Mouse (Mus musculus): Measurements from ENCODE around the gene Iqcd. TPM values are rescaled to one million over a fixed set of nuclear protein-coding genes. Genes with fewer than 3 reads are reported as not detected.
A peak's percentile ranks its signal among the peaks of the same experiment; 100 is the strongest.

Gene Iqcd
- total RNA-seq, 2 experiments from 2014 or later, result not detected

- DNase-seq, result no peak
- intact Hi-C loops (cut with DNase I), result no loop called here
These were observed 18.4 kb upstream of the Iqcd start for GRCm38 (mm10) chr5:120570289-120570897.

DNA sequence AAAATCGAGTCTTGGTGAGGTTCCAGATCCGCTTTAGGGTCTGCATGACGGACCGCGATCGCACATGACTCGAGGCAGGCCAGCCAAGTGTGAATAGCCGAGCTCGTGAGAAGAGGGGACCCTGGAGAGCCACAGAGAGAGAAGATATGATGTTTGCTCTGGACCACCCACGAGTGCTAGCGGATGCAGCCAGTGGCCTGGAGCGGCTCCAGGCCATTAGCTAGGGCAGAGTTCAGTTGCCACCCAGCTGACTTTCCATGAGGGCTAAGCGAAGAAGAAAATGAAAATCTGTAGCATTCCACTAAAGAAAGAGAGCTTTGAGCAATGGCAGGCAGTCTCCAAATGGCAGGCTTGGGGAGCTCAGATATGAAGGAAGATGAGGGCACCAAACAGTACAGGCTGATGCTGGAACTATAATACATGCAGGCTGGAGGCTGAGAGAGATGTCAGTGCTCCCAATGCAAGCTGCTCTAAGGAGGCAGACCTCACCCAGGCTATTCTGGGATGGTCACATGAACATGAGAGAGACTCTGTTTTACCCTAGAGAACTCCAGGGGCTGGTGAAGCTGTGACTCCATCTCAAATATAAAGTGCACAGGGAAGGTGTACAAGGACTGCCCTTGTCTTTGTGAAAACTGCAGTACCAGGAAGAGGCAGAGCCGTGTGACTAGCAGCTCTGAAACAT lies 17.6 kb upstream of the Iqcd start:
- intact Hi-C loops (cut with DNase I), result no loop called here
- DNase-seq, result no peak

DNA sequence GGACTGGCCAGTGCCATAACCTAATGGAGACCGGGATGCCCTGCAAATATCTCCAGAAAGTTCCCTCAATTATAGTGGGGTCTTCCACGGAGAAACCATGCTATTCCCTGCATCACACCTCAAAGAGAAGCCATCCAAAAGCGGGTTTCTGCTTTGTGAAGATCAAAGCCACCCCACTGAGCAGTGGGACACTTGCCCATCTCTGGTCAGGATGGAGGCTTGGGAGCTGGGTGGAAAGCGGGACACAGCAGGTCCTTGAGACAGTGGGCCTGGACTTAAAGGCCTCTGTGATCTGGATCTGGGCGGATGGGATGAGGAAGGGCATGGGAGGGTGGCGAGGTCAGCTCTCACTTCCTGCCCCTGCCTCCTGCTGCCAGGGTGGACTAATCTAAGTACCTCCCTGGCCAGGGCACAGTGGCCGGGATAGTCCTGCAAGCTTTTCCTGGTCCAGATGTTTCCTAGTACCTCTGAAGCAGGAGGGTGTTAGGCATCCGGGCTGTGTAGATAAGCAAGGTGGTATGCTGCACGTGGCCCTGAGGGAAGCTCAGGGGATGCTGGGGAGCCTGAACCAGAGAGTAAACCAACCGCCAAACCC lies 14.2 kb upstream of the Iqcd start:
- DNase-seq, result no peak
- intact Hi-C loops (cut with DNase I), result no loop called here

DNA sequence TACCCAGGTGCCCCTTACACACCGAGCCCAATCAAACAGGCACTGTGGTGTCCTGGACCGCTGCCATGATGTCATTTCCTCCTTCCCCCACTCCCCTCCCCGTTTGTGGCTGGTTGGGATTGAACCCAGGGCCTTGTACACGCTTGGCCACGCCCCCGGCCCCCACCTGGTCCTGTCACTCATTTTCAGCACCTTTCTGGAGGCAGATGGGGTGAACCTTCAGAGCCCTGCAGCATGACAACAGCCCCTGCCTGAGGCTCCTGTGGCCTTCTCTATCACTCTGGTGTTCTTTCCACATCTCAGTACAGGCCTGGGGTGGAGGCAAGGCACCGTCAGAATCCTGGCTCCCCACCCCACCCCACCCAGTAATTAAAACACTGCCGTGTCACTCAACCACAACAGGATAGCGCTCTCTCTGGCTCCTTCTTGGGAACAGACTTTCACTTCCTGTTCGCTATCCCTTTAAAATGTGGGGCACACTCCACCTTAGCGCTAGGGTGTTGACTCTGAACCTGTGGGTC lies 12.0 kb upstream of the Iqcd start:
- no peak for DNase-seq
- intact Hi-C loops (cut with DNase I), result no loop called here

DNA sequence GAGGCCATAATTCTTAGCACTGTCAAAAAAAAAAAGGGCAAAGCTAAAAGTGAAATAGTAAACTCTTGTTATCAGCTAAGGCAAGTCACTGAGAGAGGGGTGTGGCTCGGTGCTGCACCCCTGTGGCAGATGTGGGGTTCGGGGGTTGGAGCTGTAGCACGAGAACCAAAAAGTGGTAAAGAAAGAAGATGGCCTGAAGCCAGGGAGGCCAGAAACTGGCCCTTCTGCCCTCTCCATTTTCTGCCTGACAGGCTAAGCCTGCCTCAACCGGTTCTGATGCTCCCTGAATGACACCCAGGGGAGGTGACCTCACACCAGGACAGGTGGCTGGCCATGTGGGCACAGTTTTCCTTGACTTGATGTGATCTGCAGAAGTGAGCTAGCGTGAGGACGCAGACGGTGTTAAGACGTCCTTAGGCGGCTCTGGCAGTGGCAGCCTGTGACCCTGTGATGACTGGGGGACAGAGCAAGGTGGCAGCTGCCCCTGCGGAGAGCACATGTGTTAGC lies 10.8 kb upstream of the Iqcd start:
- no peak for DNase-seq
- intact Hi-C loops (cut with DNase I), result no loop called here

DNA sequence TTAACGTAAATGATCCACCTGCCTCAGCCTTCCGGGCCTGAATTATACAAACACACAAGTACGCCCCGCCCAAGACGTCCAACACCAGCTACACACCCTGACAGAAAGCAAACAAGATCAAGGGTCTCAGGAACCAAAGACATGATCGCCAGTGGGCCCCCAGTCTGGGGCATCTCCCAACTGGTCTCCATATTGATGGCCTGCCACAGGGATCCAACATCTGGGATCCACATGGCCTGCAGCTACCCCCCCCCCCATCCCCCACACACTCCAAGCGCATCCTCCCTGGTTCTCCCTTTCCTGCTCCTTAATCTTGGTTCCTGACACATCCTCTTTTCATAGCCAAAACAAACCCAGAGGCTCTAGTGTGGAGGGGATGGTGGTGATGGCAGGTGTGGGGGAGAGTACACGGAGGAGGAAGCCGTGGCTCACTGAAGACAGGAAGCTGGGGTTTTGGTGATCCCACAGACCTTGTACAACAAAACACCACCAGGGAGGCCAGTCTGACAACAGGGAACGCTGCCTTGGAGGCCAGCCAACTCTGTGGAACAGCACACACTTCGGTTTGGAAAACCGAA lies 10.2 kb upstream of the Iqcd start:
- intact Hi-C loops (cut with DNase I), result no loop called here
- DNase-seq, result peak; percentile 69 to 75

DNA sequence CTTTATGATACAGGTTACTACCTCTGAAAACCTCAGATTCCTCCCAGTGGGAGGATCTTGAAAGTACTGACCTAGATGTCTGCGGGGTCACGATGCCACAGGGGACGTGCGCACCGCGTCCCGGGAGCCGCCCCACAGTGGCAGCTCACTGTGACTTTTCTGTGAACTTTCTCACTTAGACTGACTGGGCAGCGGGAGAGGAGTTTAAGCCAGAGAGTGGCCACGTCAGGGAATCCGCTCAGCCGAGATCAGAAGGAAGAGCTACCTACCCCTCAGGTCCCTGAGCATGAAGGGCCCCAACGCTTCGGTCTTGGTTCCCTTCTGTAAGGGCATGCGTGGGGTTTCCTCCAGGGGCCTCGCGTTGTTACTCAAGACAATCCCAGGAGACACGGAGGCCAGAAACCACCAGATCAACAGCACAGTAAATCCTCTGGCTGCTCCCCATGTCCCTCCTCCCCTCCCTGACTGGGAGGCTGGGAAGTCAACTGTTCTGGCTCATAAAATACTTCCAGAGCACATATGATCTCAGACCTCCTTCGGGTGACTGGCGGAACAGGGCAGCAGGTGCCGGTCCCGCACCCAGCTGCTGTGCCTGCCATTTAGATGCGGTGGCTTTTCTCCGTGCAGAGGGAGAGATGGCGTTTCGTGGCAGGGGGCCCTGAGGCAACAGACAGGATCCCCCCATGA lies 9.5 kb upstream of the Iqcd start:
- DNase-seq, result peak in 1 of 2 experiments; percentile 61
- intact Hi-C loops (cut with DNase I), result no loop called here

DNA sequence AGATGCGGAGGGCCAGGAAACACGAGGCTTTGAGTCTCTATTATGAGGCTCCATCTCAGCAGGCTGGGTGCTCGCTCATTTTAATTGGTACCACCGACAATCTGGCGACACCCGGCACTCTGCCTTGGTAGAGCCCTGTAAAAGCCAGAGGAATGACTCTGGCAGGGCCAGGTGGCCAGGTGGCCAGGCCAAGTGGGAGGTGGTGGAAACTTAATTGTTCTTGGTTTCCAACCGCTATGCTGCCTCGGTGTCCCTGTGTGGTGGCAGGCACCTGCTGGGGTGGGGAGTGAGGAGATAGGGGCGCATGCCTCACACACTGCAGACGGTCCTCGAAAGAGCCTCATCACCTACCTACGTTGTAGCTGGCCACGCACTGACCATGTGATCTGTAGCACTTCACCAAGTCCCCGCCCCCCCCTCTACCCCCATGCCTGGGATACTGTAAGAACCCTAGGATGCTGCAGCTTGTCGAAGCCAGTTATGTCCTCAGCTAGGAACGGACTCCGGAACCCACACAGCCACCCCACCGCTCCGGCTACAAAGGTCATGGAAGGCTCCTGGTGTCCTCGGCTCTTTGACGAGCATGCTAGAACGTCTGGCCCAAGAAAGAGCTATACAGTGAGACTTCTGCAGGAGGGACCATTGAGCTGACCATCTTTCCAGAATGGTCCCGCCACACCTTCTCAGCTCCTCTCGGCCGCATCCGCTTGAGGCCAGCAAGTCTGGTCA lies 8.8 kb upstream of the Iqcd start:
- intact Hi-C loops (cut with DNase I), result no loop called here

DNA sequence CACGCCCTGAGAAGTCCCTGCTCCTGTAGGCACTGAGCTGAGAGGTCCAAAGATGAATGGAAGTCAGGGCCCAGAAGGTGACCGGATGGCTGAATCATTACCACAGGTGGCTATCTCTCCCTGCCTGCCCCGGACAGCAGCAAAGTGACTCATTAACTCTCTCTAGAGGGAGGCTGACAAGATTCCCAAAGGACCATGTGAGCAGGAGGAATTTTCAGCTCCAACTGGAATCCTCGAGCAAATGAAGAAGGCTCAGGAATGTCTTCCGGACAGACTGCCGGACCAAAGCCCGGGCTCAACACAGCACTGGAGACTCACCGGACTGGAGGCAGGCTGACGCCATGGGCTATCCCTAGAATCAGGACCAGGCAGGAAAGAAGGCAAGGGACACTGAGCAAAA lies 6.8 kb upstream of the Iqcd start:
- DNase-seq, result no peak
- intact Hi-C loops (cut with DNase I), result no loop called here

More for the DNA sequence above, 8.8 kb upstream of the Iqcd start:
- DNase-seq, result no peak

GRCm38 (mm10) chr5:120583511-120583910 lies 5.3 kb upstream of the Iqcd start:
- no peak for DNase-seq
- intact Hi-C loops (cut with DNase I), result no loop called here

- intact Hi-C loops (cut with DNase I), result no loop called here
- DNase-seq, result no peak
These were observed 3.8 kb upstream of the Iqcd start for GRCm38 (mm10) chr5:120584968-120585367.

GRCm38 (mm10) chr5:120586741-120587615 lies 1.8 kb upstream of the Iqcd start:
- peak in 1 of 2 experiments; percentile 45 for DNase-seq
- intact Hi-C loops (cut with DNase I), result loop anchor here (2.0 kb wide), 1 partner anchor 18 kb away; no protein-coding TSS in a partner anchor

- intact Hi-C loops (cut with DNase I), result loop anchor here (2.0 kb wide), 1 partner anchor 19 kb away; no protein-coding TSS in a partner anchor
- DNase-seq, result peak in 1 of 2 experiments; percentile 60
These were observed 1.2 kb upstream of the Iqcd start for GRCm38 (mm10) chr5:120587616-120587926.

- intact Hi-C loops (cut with DNase I), result loop anchor here (2.0 kb wide), 2 partner anchors 19 to 77 kb away; partner anchors contain the start of gene Slc8b1
- no peak for DNase-seq
These were observed 762 bp upstream of the Iqcd start for GRCm38 (mm10) chr5:120587940-120588568.

DNA sequence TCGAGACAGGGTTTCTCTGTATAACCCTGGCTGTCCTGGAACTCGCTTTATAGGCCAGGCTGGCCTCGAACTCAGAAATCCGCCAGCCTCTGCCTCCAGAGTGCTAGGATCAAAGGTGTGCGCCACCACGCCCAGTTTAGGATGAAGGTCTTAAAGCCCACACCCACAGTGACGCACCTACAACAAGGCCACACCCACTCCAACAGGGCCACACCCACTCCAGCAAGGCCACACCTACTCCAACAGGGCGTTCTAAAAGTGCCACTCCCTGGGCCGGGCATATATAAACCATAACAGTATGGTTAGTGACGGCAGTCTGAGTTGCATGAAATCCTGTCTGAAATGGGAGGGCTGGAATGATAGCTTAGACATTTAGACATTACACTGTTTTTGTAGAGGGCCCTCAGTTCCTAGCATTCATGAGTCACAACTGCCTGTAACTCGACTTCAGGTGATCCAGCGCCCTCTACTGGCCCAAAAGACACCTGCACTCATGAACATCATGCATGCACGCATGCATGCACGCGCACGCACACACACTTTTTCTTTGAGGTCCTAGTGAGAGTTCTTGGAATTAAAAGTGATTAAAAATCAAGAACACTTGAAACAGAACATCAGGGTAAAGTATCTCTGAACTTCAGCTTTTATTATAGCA lies 1.7 kb downstream of the Iqcd start:
- no peak for DNase-seq
- intact Hi-C loops (cut with DNase I), result no loop called here

DNA sequence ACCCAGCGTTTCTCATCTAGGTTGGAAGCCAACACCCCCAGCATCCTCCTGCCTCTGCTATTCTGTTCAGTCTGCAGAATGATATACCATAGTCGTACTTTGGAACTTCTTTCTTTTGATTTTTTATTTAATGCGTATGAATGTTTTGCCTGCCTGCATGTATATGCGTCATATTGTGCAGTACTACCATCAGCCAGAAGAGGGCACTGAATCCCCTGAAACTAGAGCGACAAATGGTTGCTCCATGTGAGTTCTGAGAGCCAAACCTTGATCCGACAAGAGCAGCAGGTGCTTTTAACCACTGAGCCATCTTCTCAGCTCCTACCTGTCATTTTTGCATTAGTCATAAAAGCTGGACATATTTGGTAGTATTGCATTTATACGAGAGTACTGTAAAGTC lies 3.3 kb downstream of the Iqcd start:
- DNase-seq, result no peak
- intact Hi-C loops (cut with DNase I), result no loop called here

DNA sequence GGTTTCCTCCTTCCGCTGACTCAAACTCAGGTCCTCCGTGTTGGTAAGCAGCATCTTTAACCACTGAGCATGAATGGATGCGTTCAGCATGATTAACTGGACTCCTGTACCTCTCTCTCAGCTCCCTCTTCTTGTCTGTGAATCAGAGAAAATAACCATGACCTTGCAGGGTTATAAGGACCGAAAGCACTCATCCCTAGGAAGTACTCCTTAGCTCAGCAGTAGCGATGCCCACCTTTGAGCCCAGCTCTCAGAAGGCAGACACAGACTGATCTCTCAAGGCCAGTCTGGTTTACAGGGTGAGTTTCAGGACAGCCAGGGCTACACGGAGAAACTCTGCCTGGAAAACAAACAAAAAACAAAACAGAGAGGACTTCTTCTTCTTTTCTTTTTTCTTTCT lies 5.7 kb downstream of the Iqcd start:
- intact Hi-C loops (cut with DNase I), result no loop called here
- no peak for DNase-seq

- intact Hi-C loops (cut with DNase I), result loop anchor here (10.0 kb wide), 2 partner anchors 345 to 455 kb away; no protein-coding TSS in a partner anchor
- no peak for DNase-seq
These were observed 10.8 kb downstream of the Iqcd start for GRCm38 (mm10) chr5:120599625-120600024.

All from heart, postnatal 36 days (tissue).